Mouse (Mus musculus): ENCODE measurements around the gene Tril.

The Tril gene

DNA sequence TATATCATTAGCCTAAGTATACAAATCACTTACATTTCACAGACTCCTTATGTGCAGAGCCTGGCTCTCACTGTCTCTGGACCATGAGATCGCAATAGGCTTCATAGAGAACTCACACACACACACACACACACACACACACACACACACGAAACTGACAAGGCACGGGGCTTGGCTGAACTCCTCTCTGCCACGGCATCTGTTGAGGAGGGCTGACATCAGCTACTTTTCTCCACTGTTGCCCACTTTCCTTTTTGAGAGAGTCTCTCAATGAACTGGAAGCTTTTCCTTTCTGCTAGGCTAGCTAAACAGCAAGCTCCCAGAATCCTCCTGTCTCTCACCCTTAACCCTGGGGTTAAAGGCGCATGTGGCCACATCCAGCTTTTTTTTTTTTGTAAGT is 14.6 kb downstream of the Tril start:
- no peak for DNase-seq (ENCODE audit: low spot score)

DNA sequence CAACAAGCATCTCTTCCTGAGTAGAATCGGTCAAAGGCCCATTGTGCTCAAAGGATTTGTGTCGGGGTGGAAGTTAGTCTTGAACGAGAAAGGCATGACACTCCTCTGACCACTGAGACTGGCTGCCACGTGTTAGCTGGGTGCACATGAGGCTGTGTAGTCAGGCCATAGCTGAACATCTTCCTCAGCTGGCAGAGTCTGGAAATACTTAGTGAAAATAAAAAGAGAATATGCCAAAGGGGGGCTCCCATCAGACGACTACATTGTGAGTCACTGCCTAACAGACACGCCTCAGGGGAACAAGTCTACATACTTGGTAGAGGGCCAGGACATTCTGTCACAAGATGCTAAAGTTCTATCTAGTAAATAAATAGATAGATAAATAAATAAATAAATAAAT is 16.5 kb downstream of the Tril start:
- DNase-seq (ENCODE audit: low spot score): no peak

DNA sequence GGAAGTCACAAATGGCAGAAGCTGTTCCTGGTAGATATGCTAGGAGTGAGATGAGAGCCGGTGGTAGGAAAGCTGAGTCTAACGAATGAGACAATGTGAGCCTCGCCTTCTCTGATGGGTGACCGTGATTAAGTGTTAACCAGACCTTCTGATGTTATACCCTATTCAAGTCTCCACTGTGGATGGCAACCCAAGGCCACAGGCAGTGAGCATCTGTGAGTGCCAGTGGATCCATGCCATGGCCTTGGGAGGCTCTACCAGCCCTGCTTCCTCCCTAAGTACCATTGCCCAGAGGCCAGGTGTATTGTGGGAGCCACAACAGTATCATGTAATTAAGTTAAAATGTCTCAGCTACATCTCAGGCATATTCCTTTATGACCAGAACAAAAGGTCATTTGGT is 17.1 kb downstream of the Tril start:
- no peak for DNase-seq (ENCODE audit: low spot score)

DNA sequence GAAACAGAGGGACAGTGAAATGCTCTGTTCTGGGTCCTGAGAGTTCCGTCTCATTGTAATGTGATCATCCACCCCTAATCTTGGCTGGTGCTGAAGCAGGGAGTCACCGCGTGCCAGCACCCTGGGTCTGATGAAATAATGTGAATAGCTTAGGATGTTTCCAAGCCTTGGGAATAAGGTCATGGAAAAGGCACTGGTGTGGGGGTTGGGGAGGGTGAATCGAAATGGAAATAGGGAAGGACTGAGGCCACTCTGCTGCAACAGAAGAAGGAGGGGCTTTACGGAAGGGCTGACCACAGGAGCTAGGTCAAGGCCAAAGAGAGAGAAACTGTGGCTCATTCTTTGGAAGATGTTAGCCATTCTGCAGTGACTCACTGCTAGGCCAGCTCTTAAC is 18.7 kb downstream of the Tril start:
- no peak for DNase-seq (ENCODE audit: low spot score)

DNA sequence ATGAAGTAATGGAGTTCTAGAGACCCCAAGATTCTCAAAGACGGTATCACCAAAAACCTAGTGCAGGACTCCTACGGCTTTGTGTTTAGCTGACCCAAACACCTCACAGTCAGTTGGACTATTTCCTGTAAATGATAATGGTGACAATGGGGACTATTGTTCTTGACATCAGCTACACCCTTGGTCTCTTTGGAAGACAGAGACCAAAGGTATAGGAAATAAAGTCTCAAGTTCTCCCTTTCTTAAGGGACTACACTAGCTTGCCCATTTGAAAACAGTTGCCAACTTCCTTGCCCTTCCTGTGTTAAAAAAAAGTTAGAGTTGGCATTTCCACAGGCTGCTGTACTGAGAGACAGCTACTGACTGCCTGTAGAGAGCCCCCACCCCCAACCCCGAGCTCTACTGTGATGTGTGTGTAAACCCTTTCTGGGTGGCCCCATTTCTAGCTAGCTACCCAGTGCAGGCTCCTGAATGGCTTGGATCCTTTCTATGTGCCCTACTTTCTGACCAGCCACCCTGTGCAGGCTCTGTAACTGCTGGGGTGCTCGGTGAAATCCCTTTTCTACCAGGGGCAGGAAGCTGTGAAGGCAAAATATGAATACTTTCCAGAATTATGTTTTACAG is 19.2 kb downstream of the Tril start:
- no peak for DNase-seq (ENCODE audit: low spot score)

DNA sequence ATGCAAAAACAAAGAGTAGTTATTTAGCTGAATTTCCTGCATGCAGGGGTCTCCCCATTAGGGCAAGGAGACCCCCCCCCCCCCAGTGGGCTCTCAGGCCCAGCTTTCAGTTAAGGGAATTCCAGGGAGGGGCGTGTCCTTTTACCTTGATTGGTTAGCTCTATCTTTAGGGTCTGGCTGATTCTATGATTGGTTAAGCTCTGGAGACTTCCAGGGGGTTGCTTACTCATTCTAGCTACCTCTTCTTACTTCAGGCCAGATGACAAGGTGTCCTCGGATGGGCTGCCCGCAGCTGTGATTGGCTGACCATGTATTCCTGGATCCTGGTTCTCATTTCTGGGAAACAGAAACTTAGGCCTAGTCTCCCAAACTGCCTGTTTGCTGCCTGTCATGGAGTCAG is 21.8 kb downstream of the Tril start:
- no peak for DNase-seq (ENCODE audit: low spot score)

DNA sequence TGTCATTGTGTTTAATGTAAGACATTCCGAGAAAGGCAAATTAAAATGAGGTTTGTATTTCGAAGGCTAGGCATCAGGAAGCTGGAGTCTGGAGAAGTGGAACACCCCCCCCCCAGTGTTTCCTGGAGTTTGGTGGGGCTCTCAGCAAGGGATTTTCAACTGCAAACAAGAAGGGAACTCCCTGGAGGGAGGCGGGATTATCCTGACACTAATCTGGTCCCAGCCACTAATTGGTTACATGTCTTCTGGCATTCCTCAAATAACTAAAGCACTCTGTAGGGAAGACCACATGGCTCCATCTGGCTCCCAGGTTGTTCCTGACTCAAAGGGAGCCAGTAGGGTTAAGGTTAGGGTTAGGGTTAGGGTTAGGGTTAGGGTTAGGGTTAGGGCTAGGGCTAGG is 23.8 kb downstream of the Tril start:
- DNase-seq (ENCODE audit: low spot score): no peak

DNA sequence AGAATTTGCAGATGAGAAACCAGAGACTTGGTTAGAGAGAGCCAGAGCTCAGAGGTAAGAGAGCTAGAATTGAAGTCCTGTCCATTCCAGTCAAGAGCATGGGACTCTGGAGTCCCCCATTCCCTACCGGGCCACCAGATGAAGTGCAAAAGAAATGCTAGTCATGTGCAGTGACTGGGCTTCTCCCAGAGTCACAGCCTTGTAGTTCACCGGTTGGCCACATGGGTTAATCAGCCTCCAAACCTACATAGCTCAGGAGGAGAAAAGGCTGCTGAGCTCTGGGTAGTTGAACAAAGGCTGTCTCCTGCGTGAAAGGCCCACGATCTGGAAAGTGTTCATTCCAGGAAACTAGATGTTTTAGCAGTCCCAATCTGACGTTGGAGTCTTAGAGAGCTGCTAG is 24.8 kb downstream of the Tril start:
- peak; percentile 72 for DNase-seq (ENCODE audit: low spot score)

DNA sequence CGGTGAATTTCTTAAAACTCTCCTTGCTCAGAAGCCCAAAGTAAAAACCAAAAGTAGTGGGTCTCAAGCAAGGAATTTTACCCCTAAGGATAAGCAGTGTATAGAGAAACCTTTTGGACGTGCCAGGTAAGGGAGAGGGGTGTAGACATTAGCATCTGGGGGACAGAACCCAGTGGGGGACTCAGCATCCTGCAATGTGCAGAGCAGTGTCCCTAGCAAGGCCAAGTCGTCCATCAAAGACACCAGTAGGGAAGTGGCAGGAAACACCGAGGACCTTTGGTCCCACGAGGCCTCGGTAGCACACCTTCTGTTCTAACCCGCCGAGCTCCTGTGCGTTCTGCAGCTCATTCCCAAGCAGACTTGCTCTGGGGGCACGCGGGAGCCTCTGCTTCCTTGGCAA is 25.6 kb downstream of the Tril start:
- no peak for DNase-seq (ENCODE audit: low spot score)

DNA sequence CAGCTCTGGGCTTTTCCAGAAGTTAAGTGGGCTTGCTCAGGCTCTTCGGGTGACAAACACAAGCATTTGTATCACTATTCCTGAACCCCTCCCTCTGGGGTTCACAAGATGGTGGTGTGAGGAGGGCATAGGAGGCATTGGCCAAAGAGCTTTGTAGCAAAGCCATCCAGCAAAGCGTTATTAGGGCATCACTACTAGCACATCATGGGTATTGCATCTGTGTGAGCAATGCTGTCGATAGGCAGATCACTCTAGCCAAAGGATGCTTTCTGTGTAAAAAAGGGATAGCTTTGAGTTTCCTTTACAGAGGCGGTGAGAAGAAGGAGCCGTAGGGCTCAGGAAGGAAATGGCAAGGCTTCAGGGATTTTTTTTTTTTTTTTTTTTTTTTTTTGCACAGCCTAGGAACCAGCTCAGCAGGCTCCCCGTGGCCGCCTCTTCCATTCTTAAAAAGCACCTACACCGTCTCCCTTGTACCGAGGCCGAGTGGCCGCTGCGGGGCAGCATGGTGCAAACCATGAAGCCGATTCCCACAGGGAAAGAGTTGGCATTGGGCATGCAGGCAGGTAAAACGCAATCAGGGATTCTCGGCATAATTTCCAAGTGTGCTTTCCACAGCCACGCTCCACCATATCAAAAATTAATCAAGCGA is 26.2 kb downstream of the Tril start:
- DNase-seq (ENCODE audit: low spot score): peak; percentile 87

DNA sequence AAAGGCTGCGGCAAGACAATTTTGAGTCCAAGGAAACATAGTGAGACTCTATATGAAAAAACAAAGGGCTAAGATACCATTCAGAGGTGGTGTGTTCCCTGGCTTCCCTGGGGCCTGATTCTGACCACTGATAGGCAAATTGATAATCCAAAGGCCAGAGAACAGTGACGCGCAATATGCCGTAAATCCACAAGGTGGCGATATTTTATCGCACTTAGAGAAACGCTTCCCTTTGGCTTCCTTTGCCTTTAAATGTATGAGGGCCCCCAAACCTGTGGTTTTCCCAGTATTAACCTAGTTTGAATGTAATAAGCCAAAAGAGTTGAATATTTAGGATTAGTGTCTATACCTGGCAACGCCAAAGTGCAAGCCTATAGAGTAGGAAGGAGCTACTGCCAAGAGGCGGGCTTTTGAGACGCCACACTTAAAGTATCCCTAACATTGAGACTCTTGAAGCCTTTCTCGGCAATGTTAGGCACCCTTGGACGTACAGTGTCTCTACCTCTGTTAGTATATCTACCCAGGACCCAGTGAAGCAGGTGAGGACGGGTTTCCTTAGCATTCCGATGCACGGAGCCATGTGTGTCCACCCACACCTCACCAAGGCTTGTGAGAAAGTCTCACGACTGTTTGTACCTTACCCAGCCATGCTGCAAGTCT is 37.6 kb downstream of the Tril start:
- peak; percentile 75 for DNase-seq (ENCODE audit: low spot score)

DNA sequence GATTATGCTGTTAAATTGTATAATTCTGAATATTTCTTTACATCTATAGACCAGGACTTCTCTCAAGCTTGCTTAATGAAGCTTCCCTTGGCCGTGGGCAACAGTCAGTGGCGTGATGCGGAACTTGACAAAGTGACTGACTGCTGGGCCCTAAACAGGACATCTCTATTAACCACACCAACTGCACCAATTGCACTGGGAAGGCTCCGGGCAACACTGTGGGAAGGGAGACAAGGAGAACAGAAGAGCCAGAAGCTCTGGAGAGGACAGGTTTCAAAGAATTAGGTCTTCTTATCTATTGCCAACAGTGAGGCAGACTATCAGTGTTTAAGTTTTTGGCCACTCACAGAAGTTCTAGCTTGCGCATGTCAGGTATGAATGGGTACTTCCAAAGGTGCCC is 38.4 kb downstream of the Tril start:
- no peak for DNase-seq (ENCODE audit: low spot score)

DNA sequence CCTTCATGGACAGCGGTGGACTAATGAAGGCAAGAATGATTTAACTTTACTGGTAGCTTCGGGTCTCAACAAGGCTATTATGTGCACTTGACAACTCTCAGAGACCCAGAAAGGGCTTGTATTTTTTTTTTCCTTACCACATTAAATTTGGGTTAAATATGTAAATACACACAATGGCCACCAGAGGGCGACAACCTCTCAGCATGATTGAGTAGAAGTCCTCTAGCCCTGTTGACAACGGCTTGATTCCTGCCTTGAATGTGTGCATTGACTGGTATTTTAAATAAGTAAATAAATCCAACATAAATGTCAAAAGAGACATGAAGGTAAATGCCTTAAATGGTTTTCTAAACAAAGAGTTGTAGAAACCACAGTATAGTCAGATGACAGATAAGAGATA is 39.5 kb downstream of the Tril start:
- DNase-seq (ENCODE audit: low spot score): peak; percentile 77

DNA sequence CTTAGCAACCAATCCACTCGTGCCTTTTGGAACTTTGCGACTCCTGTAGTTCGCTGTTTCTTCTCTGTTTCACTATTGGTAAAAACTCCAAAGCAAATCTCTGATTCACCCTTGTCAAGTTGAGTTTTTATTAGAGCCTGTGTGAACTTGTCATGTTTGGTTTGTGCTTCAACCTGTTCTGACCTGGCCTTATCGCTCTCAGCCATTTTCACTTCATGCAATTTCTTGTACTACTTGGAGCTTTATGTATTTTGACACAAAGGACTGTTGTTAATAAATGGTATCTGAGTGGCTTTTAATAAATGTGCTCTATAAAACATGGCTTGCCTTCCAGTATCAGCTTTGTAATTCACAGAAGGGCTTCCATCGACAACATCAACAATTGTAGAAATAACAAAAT is 40.6 kb downstream of the Tril start:
- no peak for DNase-seq (ENCODE audit: low spot score)

DNA sequence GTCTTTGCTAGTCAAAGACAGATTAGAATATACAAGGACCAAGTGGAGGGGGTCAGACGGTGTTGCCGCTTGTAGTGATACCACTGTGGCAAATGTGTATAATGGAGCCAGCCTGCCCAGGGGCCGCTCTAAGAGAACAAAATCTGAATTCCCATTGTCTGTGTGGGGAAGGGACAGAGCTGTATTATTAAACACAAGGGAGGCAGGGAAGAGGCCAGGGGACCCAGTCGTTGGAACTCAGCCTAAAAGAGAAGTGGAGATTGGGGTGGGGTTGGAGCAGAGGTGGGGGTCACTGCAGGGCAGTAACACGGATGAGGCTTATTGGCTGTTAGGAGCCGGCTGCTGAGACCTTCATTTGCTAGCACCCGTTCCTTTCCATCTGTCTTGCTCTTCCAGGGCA is 41.1 kb downstream of the Tril start:
- no peak for DNase-seq (ENCODE audit: low spot score)

DNA sequence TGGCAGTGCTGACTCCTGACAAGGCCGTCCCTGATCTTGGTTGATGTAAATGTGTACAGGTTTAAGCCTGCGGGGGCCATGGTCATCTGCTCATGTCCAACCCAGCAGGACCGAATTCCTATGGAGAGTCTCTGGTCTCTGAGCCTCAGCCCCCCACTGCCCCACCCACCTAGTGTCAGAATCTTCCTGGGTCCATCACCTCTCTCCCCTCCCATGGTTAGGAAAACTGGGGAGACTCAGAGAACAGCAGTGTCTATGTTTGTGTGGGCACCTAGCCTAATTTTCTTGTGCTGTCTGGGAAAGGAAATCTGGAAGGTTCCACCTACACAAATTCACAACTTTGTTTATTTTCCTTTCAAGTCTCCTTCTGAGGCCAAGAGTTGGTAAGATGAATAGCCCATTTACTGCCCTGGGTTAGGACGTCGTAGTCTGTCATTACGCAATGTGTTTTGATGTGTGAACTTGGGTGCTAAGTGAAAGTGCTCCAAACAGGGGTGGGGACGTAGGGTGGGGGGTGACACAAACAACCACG is 42.1 kb downstream of the Tril start:
- DNase-seq (ENCODE audit: low spot score): no peak

DNA sequence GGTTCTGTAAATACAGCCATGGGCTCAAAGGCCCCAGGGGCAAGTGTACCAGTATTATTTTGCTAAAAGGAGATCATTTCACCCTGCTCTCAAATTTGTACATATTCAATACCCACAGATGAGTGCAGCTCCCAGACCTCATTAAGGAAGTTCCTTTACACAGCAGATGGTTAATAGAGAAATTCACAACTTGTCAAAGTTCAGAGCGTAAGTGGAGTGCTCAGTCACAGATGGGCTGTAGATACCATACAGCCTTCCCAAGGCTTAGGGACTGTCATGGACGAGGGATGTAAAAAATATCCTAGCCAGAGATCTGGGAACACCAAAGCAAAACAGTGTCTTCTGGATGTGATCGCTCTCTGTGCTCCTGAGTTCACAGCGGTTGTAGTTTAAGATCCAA is 52.4 kb downstream of the Tril start:
- no peak for DNase-seq (ENCODE audit: low spot score)

DNA sequence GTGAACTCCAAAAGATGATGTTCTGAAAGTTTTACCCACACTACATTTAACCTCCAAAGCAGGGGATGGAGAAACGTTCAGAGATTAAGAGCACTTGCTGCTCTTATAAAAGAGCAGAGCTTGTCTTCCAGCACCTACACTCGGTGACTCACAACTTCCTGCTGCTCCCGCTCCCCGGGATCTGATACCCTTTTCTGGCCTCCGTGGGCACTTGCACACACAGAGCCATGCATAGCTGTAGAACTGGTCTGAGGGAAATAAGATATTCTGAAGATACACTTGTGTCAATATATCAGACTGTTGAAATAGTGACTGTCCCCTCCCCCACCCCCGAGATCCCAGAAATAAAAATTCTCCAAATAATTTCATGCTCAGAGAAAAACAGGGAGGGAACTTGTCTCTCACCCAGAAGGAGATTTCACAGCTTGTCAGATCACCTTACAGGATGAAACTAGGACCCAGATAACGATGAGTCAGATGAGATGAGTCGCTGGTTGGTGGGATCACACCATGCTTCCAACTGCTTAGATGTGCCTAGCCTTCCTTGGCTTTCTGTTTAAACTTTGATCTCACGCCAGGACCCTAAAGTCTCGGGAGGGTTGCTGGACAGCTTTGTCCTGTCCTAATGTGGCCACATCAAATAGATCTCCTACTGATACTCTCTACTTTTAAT is 54.3 kb downstream of the Tril start:
- no peak for DNase-seq (ENCODE audit: low spot score)

DNA sequence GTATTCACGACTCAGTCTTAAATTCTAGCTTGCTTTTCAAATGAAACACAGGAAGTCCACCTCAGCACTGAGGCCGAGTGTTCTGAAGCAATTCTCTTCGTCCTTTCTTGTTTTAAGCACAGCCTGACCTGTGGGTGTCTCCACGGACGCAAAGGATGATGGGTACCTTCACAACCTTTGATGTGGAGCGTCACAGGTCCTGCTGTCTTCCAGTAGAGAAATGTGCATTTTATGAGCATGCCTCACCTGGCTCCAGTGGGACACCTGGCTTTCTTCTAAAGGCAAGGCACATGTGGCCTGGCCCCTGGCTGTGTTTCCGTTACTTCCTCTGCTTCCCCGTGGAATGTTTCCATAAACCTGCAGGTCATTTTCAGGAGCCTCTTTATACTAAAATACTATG is 54.9 kb downstream of the Tril start:
- no peak for DNase-seq (ENCODE audit: low spot score)
